Mouse (Mus musculus): Measurements from ENCODE around the gene Hoxa5. TPM values are rescaled to one million over a fixed set of nuclear protein-coding genes. Genes with fewer than 3 reads are reported as not detected.

The Hoxa5 gene
- polyA plus RNA-seq, 1 experiment: 0.06 TPM

GRCm38 (mm10) chr6:52175864-52176263 is 28.5 kb downstream of the Hoxa5 start:
- Histone ChIP-seq H3K27me3 (ENCODE audit: control insufficient read depth, insufficient read depth, low read length) (peaks cover 22% of the 10 kb centered on the region), H3K4me3 (ENCODE audit: control insufficient read depth, low read depth, low read length) (no peak overlapping the region), H3K36me3 (ENCODE audit: control insufficient read depth, insufficient read depth, low read length) (no peaks in the 10 kb centered on the region), H3K27ac (ENCODE audit: control insufficient read depth, insufficient read depth, low read depth, low read length) (no peak overlapping the region), H3K4me1 (ENCODE audit: control insufficient read depth, insufficient read depth, low read length) (peaks cover 19% of the 10 kb centered on the region)
- no peak for TF ChIP-seq CTCF (IDR thresholded peaks at IDR 0.05; ENCODE audit: control insufficient read depth, insufficient read depth, insufficient replicate concordance, low read depth, low read length)
- TF ChIP-seq POLR2A (IDR thresholded peaks at IDR 0.05; ENCODE audit: control insufficient read depth, low read depth, low read length): no peak

- TF ChIP-seq POLR2A (IDR thresholded peaks at IDR 0.05; ENCODE audit: control insufficient read depth, low read depth, low read length): no peak
- no peak for TF ChIP-seq CTCF (IDR thresholded peaks at IDR 0.05; ENCODE audit: control insufficient read depth, insufficient read depth, insufficient replicate concordance, low read depth, low read length)
- no peak overlapping the region for H3K27ac ChIP-seq (ENCODE audit: control insufficient read depth, insufficient read depth, low read depth, low read length)
- H3K27me3 ChIP-seq (ENCODE audit: control insufficient read depth, insufficient read depth, low read length): peaks cover 22% of the 10 kb centered on the region
- peaks cover 22% of the 10 kb centered on the region for H3K4me1 ChIP-seq (ENCODE audit: control insufficient read depth, insufficient read depth, low read length)
- H3K4me3 ChIP-seq (ENCODE audit: control insufficient read depth, low read depth, low read length): peak overlapping the region; percentile 40
- no peaks in the 10 kb centered on the region for H3K36me3 ChIP-seq (ENCODE audit: control insufficient read depth, insufficient read depth, low read length)
These were observed 29.2 kb downstream of the Hoxa5 start for GRCm38 (mm10) chr6:52174968-52175751.

- TF ChIP-seq CTCF (IDR thresholded peaks at IDR 0.05; ENCODE audit: control insufficient read depth, insufficient read depth, insufficient replicate concordance, low read depth, low read length) (no peak), POLR2A (IDR thresholded peaks at IDR 0.05; ENCODE audit: control insufficient read depth, low read depth, low read length) (no peak)
- H3K27ac ChIP-seq (ENCODE audit: control insufficient read depth, insufficient read depth, low read depth, low read length): no peak overlapping the region
- H3K36me3 ChIP-seq (ENCODE audit: control insufficient read depth, insufficient read depth, low read length): no peaks in the 10 kb centered on the region
- H3K27me3 ChIP-seq (ENCODE audit: control insufficient read depth, insufficient read depth, low read length): peaks cover 22% of the 10 kb centered on the region
- peaks cover 28% of the 10 kb centered on the region for H3K4me1 ChIP-seq (ENCODE audit: control insufficient read depth, insufficient read depth, low read length)
- no peak overlapping the region for H3K4me3 ChIP-seq (ENCODE audit: control insufficient read depth, low read depth, low read length)
These were observed 30.7 kb downstream of the Hoxa5 start for GRCm38 (mm10) chr6:52173648-52174047.

DNA sequence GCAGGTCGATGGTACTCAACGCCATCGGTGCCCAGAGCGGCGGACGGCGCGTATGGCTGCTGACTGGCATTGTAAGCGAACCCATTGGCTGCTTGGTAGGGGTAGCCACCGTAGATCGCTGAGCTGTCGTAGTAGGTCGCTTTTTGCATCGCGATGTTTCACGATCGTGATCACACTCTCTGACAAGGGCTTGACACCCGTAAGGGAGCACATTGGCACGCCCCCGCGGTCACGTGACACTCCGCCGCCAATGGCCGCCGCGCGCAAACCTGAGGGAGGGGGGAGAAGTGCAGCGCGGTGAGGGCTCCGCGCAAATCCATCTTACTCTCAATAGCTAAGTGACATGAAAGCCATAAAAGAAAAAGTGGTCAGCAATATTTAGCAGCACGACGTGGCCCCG is 31.9 kb downstream of the Hoxa5 start:
- peaks cover 26% of the 10 kb centered on the region for H3K27me3 ChIP-seq (ENCODE audit: control insufficient read depth, insufficient read depth, low read length)
- peaks cover 30% of the 10 kb centered on the region for H3K4me1 ChIP-seq (ENCODE audit: control insufficient read depth, insufficient read depth, low read length)
- TF ChIP-seq POLR2A (IDR thresholded peaks at IDR 0.05; ENCODE audit: control insufficient read depth, low read depth, low read length): 0 out of 2 replicates have a peak, but pooled peaks have one; percentile 17
- no peak for TF ChIP-seq CTCF (IDR thresholded peaks at IDR 0.05; ENCODE audit: control insufficient read depth, insufficient read depth, insufficient replicate concordance, low read depth, low read length)

DNA sequence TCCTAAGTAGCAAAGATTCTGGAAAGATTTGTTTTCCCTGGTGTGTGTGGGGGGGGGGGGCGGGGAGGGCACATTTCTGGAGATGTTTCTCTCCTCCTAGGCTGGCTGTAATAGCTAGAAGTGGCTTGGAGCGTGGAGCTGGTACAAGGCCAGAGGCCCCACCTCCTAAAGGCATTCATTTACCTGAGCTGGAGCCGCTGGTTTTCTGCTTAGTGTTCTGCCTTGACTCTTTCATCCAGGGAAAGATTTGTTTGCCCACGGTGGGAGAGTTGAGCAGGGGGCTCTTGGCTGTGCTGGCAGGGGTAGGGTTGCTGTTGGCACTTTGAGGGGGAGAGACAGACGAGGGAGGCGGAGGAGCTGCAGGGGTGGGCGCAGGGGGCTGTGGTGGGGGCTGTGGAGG is 32.4 kb downstream of the Hoxa5 start:
- H3K27ac ChIP-seq (ENCODE audit: control insufficient read depth, insufficient read depth, low read depth, low read length): no peak overlapping the region
- H3K36me3 ChIP-seq (ENCODE audit: control insufficient read depth, insufficient read depth, low read length): no peaks in the 10 kb centered on the region
- no peak overlapping the region for H3K4me3 ChIP-seq (ENCODE audit: control insufficient read depth, low read depth, low read length)
- no peak for TF ChIP-seq POLR2A (IDR thresholded peaks at IDR 0.05; ENCODE audit: control insufficient read depth, low read depth, low read length)
- TF ChIP-seq CTCF (IDR thresholded peaks at IDR 0.05; ENCODE audit: control insufficient read depth, insufficient read depth, insufficient replicate concordance, low read depth, low read length): no peak
- H3K27me3 ChIP-seq (ENCODE audit: control insufficient read depth, insufficient read depth, low read length): peaks cover 23% of the 10 kb centered on the region
- H3K4me1 ChIP-seq (ENCODE audit: control insufficient read depth, insufficient read depth, low read length): peaks cover 30% of the 10 kb centered on the region

More for the DNA sequence above, 31.9 kb downstream of the Hoxa5 start:
- Histone ChIP-seq H3K4me3 (ENCODE audit: control insufficient read depth, low read depth, low read length) (peak overlapping the region; percentile 68), H3K36me3 (ENCODE audit: control insufficient read depth, insufficient read depth, low read length) (no peaks in the 10 kb centered on the region), H3K27ac (ENCODE audit: control insufficient read depth, insufficient read depth, low read depth, low read length) (no peak overlapping the region)

DNA sequence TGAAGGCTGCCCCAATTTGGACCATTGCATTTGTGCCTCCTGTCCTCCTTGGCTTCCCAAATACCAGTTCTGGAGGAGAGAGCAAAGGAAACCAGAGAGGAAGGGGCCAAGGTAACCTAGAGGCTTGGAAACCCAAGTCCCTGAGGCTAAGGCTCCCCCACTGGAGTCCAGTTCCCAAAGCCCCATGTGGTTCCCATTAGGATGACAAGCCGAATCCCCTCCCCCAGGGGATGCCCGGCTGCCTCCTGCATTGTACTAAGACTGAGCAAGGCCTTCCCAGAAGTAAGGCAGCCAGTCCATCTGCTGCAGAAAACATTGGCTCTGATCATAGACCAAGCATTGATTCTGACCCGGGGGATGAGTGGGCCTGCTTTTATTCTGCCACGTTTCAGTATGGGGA is 33.1 kb downstream of the Hoxa5 start:
- Histone ChIP-seq H3K27ac (ENCODE audit: control insufficient read depth, insufficient read depth, low read depth, low read length) (no peak overlapping the region), H3K4me3 (ENCODE audit: control insufficient read depth, low read depth, low read length) (no peak overlapping the region), H3K36me3 (ENCODE audit: control insufficient read depth, insufficient read depth, low read length) (no peaks in the 10 kb centered on the region), H3K4me1 (ENCODE audit: control insufficient read depth, insufficient read depth, low read length) (peaks cover 30% of the 10 kb centered on the region), H3K27me3 (ENCODE audit: control insufficient read depth, insufficient read depth, low read length) (peaks cover 18% of the 10 kb centered on the region)
- TF ChIP-seq POLR2A (IDR thresholded peaks at IDR 0.05; ENCODE audit: control insufficient read depth, low read depth, low read length) (no peak), CTCF (IDR thresholded peaks at IDR 0.05; ENCODE audit: control insufficient read depth, insufficient read depth, insufficient replicate concordance, low read depth, low read length) (no peak)

DNA sequence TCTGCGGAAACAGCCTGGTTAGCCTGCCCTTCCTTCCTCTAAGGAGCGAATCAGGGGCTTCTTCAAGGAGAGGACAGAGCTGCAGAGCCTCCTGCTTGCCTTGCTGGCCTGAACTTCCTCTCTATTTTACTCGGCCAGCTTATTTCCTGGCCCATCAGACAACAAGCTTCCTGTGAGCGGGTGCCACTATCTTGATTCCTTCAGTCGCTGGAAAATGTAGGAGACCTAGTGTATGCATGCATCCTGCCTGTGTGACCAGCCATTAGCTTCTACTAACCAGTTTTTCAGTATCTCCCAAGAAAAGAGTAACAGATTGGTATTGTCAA is 33.5 kb downstream of the Hoxa5 start:
- no peak overlapping the region for H3K27ac ChIP-seq (ENCODE audit: control insufficient read depth, insufficient read depth, low read depth, low read length)
- no peak for TF ChIP-seq CTCF (IDR thresholded peaks at IDR 0.05; ENCODE audit: control insufficient read depth, insufficient read depth, insufficient replicate concordance, low read depth, low read length)
- TF ChIP-seq POLR2A (IDR thresholded peaks at IDR 0.05; ENCODE audit: control insufficient read depth, low read depth, low read length): no peak
- no peak overlapping the region for H3K4me3 ChIP-seq (ENCODE audit: control insufficient read depth, low read depth, low read length)
- peaks cover 26% of the 10 kb centered on the region for H3K4me1 ChIP-seq (ENCODE audit: control insufficient read depth, insufficient read depth, low read length)
- H3K36me3 ChIP-seq (ENCODE audit: control insufficient read depth, insufficient read depth, low read length): no peaks in the 10 kb centered on the region
- H3K27me3 ChIP-seq (ENCODE audit: control insufficient read depth, insufficient read depth, low read length): peaks cover 16% of the 10 kb centered on the region

All from testis, adult 2 months (tissue).